Mouse (Mus musculus) 3T3-L1 (cell line): ENCODE measurements at regions not wholly inside any gene's neighbourhood (a gene's known extent, or its start where the extent isn't known, plus 50 kb on each side); places are given as distances from the start of the nearest gene placed in this dataset.
"Not testable (repeated sequence)": the region's sequence is repeated elsewhere in the genome, so short reads cannot be mapped to it uniquely, and the experiment has no call there.

Experiments
- DNase-seq: peaks from one replicate; pipeline ENCODE4 v3.0.0-alpha.2; 2015; ENCODE audit warnings: low read depth, low spot score

DNA sequence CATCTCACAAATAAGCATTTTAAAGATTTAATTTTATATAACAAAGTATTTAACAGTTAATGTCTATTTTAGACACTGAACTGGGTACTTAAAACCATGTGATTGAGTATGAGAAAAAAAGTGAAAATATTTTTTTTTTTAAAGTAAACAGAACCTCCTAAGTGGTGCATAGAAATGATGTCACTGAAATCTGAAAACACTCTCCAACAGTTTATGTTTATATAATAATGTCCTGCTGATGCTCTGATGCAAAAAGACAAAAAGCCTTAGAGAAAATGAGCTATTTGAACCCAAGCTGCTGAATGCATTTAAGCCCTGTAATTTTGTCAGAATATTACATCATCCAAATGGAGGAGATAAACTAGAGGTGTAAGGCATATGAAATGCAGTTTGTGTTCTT lies 3447.1 kb downstream of the 9330182O14Rik start:
- no peak for DNase-seq

DNA sequence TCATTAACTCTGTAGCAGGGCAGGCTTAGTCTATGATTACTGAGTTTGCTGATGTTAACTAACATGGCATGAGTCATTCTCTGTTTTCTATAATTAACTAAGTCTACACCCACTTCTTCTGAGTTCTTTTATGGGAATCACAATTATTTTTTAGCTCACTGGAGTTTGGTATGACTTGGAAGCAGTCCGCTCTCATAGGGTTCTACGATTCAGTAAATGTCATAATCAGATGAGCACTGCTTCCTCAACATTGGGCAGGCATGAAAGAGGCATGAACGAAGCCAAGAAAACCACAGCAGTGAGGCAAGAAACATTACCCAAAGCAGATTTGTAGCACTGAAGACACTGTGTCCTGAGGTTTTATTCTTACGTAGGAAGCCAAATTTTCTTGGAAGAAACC lies 3451.6 kb downstream of the 9330182O14Rik start:
- no peak for DNase-seq

DNA sequence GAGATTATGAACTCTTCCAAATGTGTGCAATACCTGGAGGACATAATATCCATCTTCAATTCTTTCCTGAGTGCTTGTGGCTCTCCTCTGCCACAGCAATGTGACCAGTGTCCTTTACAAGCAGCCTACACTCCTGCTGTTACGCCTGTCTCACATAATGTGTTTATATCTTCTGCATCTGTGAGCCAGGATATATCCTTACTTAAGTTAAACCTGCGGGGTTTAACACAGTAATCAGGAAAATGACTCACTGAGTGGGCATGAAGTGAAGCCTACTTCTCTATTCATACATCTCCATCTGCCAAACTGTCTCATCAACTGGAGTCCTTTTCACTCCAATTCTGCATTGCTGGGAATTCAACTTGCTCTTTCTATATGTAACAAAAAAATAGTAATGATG lies 3453.9 kb downstream of the 9330182O14Rik start:
- DNase-seq: no peak

DNA sequence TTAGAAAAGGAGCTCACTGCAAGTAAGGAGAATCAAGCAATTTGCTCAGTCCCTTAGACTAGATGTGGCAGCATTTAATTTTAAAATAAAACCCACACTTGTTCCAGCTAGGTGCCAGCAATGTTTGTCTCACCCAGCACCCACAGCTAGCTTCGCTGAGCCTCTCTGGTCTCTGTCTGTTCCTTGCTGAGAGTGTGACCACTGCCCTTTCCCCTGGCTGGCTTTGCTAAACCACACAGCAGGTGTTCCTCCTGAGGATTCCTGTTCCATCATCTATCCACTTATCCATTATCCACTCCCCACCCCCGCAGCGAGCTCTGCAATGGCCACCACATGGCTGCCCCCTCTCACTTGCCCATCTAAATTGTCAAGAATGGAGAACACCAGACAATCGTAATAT lies 3473.5 kb downstream of the 9330182O14Rik start:
- DNase-seq: no peak

DNA sequence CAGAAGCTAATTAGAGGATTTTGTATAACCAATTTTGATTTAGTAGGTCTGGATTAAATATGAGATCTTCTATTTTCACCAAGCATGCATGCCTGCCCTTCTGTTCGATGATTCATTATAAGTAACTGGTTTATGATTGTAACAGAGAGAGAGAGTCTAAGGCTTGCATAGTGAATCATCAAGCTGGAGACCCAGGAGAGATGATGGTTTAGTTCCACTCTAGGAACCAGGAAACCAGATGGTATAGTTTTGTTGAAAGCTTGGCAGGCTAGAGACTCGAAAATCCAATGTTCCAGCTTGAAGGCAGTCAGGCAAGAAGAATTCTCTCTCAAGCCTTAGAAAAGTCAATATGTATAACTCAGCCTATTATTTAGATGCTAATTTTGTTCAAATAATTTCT lies 3475.7 kb downstream of the 9330182O14Rik start:
- DNase-seq: peak; percentile 73

DNA sequence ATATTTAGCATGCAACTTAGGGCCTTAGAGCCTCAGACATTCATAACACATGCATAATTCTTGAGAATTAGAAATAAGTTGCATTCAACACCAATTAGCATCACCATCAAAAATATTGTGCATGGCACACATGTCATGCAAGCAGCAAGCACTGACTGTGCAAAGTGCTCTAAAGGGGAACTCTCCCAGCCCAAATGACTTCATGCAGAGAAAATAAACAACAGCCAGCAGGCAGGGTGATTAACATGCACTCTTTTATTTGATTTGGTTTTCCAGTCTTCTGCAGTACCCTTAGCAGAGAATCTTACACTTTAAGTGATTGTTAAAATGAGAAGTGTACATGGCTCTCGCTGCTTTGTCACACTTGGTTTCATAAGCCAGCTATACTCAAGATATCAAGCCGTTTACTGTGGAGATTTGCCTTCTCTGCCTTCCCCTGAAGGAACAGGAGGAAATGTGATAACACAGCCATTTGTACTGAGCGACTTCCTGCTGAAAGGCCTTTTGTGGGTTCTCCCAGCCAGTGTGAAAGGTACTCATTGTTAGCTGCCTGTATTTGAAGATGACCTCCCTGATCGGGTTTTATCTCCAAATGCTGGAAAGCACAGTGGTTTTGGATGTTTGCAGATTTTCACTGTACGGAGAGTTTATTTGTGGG lies 3480.0 kb downstream of the 9330182O14Rik start:
- DNase-seq: no peak

DNA sequence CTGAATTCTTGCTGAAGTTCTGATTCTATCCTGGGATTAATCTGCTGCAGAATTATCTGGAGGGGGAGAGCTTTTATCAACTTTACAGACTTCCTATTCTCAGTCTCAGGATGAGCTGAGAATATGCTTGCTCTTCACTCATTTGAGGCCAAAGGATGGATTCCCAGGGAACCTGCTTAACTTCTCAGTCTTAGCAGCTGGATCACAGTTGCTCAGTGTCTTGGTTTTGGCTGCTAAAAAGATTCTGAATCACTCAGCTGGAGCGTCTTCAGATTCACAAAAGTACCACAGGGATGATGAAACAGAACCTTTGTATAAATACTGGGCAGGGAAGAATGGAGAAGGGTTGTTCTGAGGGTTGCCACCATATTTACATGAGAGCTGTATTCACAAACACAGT lies 3481.6 kb downstream of the 9330182O14Rik start:
- DNase-seq: peak; percentile 17

DNA sequence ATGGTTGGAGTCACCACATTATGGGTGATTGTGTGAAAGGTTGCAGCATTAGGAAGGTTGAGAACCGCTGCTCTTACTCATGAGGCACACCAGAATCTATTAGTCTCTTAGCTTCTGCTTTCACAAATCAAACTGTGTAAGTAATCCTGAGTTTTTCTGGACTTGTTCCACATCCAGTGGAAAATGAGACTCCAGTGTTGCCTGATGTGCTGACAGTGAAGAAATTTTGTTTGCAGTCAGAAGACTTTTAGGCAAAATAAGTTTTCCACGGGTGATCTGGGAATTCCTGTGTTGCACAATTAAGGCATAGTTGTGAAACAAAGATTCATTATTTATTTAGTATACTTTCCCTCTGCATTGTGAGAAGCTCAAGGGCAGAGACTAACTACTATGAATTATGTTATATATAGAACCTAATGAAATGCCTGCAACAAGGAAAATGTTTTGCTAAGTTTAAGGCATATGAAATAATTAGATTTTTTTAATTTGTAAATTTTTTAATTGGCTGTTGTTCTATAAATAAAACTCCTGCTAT lies 3490.3 kb downstream of the 9330182O14Rik start:
- DNase-seq: peak; percentile 61

DNA sequence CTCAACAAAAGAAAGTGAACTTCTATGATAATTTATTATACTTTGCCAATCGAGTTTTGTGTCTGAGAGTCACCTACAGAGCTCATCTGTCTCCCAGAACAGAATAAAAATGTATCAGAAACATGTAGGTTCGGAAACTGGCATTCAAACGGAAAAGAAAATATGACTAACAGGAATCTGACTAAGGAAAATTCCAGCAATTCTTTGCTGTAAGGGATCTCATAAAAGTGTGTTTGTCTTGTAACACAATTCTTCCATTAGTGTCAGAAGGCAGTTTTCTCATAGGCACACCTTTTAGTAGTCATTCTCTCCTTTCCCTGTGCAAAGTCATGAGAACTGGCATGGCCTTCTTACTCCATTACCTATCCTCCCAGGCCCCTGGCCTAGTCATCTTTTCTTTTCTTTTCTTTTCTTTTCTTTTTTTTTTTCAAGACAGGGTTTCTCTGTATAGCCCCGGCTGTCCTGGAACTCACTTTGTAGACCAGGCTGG lies 3490.9 kb downstream of the 9330182O14Rik start:
- DNase-seq: peak; percentile 59

DNA sequence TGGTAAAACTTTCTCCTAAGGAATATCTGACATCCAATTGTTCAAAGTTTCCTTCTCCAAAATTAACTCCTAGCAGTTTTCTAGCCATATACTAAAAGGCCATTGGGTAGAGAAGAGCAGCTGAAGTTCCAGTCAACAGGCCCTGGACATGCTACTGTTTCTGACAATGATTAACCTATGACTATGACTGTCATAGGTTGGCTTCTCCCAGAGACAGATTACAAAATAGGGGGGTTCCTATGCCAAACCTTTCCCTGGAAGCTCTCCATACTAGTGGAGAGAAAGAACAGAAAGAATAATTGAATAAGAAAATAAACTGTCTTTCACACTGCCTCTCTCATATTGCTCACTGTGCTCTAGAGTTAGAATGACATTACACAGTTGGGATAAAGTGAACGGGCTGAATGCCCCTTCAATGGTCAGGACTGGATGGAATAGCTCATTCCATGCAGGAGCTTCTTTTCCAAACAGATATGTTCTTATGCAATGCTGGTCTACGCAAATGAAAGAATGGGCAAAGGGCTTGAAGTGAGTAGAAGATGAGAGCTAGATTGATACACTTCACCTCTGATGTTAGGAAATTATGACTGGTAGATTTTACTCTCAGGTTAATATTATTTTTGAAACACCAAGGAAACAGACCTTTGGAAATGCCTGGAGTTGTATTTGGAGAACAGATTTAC lies 3516.8 kb downstream of the 9330182O14Rik start:
- DNase-seq: no peak

DNA sequence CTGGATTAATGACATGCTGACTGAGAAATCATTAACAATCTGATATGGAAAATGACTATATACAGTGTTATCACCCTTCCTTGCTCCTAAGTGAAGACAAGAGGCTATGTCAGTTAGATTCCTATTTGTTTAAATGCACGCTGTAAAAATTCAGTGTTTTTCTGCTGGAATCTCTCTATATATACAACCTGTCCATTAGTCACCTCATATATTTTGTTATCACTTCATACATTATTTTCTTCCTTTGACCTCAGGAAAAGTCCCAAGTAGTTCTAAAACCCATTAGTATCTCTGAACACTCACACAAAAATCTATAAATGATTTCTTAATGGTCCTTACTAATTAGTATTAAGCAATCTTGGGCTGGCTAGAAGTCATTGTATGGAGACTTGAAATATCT lies 3529.5 kb downstream of the 9330182O14Rik start:
- no peak for DNase-seq

DNA sequence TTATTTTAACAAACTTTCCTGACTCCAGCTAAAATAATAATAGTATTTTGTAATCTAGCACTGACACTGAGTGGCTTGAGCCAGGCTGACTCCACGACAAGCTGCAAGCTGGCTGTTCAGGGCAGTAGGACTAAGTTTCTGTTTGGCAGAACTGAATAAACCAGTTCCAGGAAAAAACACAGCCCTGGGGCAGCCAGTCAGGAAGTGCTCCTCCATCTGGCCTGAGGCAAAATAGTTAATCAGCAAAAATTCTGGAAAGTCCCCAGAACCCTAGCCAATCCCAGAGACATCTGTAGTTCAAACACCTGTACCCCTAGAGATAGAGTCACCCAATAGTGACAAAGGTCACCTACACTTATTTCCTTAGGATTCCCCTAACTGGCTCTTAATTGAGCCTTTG lies 3544.7 kb downstream of the 9330182O14Rik start:
- peak; percentile 60 for DNase-seq

DNA sequence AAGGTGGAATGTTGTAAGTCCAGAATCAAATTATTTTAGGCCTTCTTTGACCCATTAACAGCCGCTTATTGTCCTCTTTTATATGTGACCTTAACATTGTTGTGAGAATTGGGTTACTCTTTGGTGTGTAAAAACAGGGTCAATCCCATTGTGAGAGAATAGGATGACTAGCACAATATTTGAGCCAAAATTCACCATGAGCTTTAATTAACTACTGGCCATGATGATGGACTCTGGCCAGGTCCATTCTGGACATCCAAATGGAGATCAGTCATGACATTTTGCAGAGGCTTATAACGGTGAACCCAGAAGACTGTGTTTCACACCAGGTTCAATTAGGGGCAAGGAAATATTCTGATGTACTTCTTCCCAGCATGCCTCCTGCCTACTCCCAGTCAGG lies 3548.0 kb downstream of the 9330182O14Rik start:
- no peak for DNase-seq

DNA sequence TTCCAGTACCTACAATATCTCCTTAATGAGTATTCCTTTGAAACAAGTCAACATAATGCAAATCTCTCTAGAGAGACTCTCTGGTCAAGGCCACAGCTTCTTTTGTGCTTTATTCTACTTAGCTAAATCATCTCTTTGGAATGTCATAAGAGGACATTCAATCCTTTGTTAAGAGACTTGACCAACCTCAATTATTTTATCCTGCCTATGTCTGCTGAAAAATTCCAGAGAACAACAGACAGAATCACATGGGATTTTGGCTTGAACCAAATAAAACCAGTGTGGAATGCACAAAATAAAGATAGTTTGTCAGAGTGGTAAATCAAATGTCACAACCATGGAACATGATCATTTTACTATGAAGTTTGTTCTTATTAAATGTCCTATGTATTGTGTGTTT lies 3557.8 kb downstream of the 9330182O14Rik start:
- peak; percentile 14 for DNase-seq

DNA sequence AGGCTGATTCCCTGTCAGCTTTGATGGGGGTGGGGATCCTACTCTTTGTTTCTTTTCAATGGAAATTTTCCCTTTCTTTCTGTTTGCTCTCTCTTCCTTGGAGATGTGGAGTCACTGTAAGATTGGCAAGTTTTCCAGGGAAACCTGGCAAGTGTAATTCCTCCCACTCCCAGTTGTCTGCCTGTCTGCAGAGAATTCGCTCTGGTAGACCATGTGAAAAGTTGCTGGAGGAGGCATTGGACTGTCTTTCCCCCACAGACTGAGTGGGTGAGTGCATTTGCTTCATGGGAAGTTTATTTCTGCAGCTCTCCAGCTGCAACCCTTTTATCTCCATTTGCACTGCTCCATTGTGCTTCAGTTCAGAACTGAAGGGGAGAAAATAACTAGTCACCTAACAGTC lies 3561.3 kb downstream of the 9330182O14Rik start:
- DNase-seq: no peak

DNA sequence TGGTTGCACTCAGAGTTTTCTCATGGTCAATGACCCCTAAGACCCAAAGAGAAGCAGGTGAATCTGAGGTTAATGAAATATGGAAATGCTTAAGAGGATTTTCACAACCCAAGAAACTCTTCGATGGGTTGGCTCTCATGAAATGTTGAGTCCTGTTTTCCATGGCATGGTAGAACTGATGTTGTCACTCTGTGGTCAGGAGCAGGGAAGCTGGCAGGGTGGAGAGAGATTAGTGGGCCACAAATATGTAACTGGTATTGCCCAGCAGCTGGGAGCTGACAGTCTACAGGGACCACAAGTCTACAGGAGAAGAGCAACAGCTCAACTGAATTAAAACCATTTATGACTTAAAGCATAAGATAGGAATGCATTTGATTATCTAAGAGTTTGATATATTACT lies 3582.9 kb downstream of the 9330182O14Rik start:
- DNase-seq: peak; percentile 20

DNA sequence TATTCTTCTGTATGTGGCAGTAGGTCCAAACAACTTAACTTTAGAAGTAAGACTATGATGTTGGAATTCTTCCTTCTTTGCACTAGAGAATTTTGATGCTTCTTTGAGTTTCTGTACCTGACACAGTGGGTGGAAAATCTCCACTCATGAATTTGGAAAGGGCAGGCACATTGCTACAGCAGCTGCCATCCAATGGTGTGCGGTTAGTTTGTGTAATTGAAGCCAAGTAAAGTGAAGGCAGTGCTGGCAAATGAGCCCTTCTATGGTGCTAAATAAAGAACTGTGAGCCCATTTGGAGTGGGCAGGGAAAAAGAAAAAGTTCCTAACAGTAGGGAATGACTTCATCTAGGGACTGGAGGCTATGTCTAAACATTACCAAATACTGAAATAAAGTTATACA lies 3583.4 kb downstream of the 9330182O14Rik start:
- DNase-seq: no peak

DNA sequence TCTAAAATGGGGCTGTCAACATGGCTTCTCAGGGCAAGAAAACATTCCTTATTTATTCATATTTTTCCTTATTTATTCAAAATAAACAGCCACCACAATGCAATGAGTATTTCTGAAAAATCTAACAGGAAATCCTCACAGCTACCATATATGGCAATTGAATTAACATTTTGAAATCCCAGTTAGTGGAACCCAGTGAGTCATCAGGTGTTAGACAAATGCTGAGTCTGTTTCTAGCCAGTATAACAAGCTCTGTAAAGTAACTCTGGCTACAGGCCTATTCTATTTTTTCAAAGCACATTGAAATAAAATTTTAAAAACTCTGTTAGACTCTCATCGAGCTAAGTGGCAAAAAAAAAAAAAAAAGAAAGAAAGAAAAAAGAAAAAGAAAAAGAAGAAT lies 3586.8 kb downstream of the 9330182O14Rik start:
- peak; percentile 40 for DNase-seq

DNA sequence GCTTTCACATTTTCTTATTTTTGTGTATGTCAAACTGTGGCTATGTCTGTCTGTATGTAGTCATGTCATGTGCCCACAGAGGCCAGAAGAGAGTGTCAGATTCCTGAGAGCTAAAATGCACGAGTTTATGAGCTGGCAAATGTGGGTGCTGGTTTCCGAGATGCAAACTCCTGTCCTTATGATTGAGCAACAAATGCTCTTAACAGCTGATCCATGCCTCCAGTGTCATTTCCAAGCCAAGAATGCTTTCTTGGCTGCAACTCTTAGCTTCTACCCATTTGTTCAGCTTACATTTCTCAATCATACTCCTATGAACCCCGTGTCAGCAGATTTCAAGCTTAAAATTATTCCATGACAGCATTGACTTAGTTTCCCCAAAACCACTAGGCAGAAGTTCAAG lies 3601.5 kb downstream of the 9330182O14Rik start:
- DNase-seq: peak; percentile 7

DNA sequence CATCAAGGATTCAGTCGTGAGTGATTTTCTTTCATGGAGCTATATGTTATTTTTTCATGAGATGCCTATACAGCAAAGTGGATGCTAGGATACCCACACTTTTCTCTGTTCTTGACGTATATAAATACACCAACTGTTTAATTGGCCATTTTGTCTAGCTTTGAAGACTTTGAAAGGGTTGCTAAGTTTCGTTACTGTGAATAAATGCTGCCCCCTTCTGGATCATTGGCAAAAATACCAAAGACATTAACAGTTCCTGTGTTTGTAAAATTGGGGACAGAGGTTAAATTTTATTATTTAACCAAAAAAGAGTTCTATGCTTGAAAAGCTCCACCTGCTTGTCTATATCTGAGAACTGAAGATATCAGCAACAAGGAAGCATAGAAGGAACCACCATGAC lies 3624.1 kb downstream of the 9330182O14Rik start:
- peak; percentile 71 for DNase-seq

DNA sequence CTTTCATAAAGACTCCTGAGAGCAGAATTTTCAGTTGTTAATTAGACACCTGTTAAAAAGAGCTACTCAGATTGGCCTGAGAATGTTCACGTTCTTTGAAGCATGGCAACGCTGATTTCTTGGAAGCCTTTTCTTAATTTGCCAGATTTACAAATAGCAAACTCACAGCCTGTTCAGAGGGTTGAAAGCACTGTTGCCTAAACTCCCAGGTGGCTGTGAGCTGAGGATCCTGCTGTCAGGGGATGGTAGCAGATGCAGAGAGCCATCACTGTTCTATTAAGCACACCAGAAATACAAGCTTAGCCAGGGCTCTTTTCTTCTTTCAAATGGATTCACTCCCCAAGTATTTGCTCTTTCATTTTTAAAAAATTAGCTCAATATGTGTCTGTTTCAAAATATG lies 3630.4 kb downstream of the 9330182O14Rik start:
- DNase-seq: no peak

DNA sequence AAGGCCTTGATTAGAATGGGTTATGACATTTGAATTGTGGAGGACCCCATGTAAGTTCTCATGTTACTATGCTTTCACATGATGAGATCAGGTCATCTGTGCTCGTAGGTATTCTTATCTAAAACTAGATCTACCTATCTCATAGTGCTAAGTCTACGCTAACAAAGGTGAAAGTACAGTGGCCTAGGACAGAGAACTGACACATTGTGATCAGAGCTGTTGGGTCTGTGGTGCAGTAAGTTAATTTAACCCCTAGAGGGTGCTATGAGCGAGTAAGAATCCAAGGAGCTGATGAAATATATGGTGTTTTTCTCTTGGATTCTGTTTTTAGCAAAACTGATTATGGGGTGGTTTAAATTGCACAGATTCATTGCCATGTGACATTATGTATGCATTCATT lies 3638.6 kb downstream of the 9330182O14Rik start:
- DNase-seq: peak; percentile 73

DNA sequence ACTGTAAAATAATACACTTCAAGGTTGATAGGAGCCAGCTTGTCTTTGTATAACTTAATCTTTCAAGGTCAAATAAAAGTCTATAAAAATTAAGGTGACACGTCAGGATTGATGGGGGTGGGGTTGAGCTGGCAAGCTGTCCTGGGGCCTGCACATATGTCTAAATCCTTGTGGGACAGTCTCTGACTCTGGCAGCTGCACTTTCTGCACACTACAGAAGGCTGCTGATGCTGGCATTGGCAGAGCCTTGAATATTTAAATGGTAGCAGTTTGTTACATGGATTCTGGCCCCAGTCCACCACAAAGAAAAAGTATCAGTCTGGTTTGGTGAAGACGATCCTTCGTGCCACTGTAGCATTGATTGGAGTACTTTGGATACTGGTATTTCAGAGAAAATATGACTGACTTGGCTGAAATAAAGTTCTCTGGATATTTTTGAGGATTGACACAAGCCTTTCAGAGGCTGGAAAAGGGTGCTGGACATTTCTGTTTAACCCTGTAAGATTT lies 3648.0 kb downstream of the 9330182O14Rik start:
- not testable (repeated sequence) for DNase-seq
